Mouse (Mus musculus) brain, adult 10 weeks (tissue): ENCODE results near the gene Vwce. TPM values are rescaled to one million over a fixed set of nuclear protein-coding genes. Genes with fewer than 3 reads are reported as not detected.

ENCODE experiments used
- polyA plus RNA-seq: library from polyadenylated mRNA; stranded (reverse); fragments of 350-450 nt; fragmentation: Illumina TruSeq; extraction: RNeasy Lipid Tissue Mini Kit (QIAGEN cat#74804); gene quantifications from one replicate; pipeline ENCODE4 v1.2.3, GENCODE M21; 2015; ENCODE audit warnings: low read depth, low replicate concordance

The Vwce gene
- polyA plus RNA-seq = 0.21 TPM

DNA sequence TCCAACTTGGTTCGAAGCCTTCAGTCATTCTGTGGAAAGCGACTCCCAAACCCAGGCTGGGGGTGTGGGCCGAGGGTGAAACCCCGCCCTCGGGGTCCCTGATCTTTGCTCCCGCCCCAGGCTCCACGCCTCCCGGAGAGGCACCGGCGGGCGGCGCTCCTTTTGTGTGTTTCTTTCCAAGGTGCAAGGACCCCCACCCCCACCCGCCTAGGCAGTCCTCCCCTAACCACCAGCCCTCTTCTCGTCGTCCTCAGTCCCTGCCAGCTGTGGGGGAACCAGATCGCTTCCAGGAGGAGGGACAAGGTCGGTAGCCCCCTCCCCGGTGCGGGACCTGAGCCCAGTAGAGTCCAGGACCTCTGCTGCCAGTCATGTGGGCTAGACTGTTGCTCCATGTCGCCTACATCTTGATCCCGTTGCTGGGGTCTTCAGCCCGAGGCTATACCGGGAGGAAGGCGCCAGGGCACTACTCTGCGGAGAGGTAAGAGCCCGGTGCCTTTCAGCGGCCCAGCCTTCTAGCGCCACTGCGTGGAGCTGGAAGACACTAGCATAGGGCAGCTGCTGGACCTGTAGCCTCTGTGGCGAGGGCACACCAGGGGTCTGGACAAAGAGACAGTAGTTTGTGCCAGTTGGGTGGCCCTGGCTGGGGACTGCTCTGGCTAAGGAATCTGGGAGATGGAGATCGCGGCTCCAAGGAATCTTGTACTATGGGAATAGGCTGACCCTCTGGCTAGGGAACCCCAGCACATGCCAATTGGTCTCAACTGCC is at the start of gene Vwce:
TSS of gene Vwce (plus strand) at position 108 of the 766 bp plus-strand sequence.

DNA sequence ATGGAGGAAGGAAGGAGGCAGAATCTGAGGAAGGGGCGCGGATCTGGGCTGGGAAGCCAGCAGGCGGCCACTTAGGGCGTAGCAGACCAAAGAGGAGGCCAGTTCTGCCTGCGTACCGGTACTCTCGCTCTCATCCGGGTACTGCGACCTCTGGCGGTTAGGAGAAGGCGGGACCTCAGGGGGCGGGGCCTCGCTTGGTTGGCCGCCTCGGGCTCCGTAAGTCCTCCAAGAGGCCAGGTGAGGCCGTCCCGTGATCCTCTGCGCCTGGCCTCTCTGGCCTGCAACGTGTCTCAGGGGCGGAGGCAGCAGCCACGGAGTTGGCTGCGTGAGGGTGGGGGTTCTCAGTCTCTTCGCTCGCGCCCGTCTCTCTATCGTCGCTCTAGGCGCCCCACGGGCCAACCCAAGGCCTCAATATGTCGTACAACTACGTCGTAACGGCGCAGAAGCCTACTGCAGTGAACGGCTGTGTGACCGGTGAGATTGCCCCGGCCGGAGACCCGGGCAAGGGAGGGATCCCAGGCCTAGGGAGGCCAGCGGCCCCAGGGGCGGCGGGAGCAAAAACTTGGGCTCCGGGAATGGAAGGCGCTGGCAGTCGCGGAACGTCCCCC is 28.6 kb upstream of the Vwce start, which contains the start of the genes Ddb1 and Tkfc:
TSS of gene Ddb1 (plus strand) at position 35 of the 608 bp plus-strand sequence.
TSS of gene Tkfc (minus strand) at position 362 of the 608 bp plus-strand sequence.

DNA sequence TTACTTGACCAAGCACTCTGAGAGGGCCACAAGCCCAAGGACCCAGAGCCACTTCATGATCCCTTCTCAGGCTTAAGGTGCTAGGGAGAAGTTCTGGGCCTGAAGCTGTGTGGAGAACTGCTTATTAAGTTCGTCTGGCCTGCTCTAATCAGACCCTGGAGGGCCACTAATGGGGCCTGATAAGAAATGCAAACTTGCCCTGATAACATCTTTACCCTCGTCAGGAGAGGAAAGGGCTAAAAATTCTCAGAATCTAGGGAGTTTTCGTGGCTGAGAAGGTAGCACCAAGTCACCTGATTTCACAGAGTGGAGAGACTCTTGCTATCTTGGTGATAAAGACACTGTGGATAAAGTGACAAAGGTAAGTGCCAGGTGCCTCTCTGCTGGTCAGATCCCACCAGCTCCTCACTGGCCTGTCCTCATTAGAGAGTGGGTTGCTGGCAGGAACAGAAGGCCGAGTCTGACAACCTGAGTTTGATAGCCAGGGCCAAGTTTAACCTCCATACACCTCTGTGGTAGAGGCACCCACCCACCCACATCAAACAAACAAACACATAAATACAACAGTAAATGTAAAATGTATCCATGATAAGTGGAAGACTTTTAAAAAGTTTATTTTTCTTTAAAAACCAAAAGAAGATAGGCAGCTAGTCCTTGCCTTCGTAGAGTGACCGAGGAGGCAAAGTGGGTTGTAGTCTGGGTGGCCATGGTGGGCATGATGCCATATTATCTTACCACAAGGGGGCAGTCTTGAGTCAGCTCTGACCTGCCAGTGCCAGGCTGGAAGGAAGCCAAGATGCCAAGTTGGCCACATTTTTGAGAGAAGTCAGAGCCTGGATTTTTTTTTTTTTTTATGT is 44.1 kb downstream of the Vwce start, which contains the start of gene Pga5:
TSS of gene Pga5 (minus strand) at position 157 of the 857 bp plus-strand sequence.

DNA sequence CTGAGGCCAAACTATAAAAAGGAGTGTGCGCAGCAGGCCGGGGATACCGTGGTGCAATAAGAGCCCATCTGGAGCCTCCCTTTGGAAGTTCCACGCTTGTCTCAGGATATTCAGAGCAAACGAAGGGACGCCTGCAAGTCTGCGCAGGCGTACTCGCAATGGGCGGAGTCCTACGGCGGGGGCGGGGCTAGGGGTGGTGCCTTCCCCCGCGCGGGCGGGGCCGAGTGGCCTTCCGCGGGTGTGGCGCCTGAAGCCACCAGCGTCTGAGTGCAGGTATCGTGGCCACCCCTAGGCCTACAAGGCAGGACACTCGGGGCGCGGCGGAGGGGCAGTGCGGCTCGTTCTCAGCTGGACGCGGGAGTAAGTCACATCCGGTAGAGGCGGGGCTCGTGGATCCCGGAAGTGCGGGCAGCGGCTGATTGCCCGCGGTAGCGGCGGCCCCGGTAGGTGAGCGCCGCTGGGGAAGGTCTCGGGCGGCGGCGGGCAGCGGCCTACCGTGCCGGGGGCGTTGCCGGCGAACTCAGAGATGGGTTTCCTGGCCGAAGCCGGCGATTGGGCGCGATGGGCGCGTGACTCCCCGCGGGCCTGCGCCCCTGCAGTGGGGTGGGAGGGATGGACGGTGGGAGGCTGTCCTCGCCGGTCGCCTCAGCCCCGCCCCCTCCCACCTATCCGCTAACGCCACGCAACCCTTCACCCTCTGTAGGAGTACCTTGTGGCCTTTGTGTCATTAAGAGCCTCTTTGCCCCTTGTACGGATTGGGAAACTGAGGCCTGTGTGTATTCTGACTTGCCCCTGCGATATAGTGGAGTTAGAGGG is 54.7 kb downstream of the Vwce start, which contains the start of gene Vps37c:
TSS of gene Vps37c (plus strand) at position 199 of the 816 bp plus-strand sequence.

Other genes starting within 250 kb of the Vwce start
- gene Syt7, start 245.1 kb upstream of the Vwce start, polyA plus RNA-seq = 134 TPM
- gene Lrrc10b, start 176.7 kb upstream of the Vwce start, polyA plus RNA-seq = 44.2 TPM
- 1.9 TPM for gene Ppp1r32, start 151.3 kb upstream of the Vwce start, polyA plus RNA-seq
- gene Cpsf7, start 108.9 kb upstream of the Vwce start, polyA plus RNA-seq = 67.8 TPM
- gene Sdhaf2, start 108.1 kb upstream of the Vwce start, polyA plus RNA-seq = 84.3 TPM
- gene Tmem216, start 78.0 kb upstream of the Vwce start, polyA plus RNA-seq = 15.9 TPM
- gene Cyb561a3, start 57.0 kb upstream of the Vwce start, polyA plus RNA-seq = 11.4 TPM
- 14.1 TPM for gene Tmem138, start 56.9 kb upstream of the Vwce start, polyA plus RNA-seq
- gene Ddb1, start 28.9 kb upstream of the Vwce start, polyA plus RNA-seq = 149 TPM
- 11.8 TPM for gene Tkfc, start 28.6 kb upstream of the Vwce start, polyA plus RNA-seq
- not detected for gene Pga5, start 43.9 kb downstream of the Vwce start, polyA plus RNA-seq
- gene Vps37c, start 54.5 kb downstream of the Vwce start, polyA plus RNA-seq = 20.6 TPM
- 0.19 TPM for gene Cd5, start 104.8 kb downstream of the Vwce start, polyA plus RNA-seq
- 3.3 TPM for gene Cd6, start 195.8 kb downstream of the Vwce start, polyA plus RNA-seq
- 1.3 TPM for gene Slc15a3, start 205.5 kb downstream of the Vwce start, polyA plus RNA-seq
- 126 TPM for gene Tmem132a, start 235.7 kb downstream of the Vwce start, polyA plus RNA-seq
- 42.7 TPM for gene Tmem109, start 247.8 kb downstream of the Vwce start, polyA plus RNA-seq